Mouse (Mus musculus) liver, postnatal 0 days (tissue): Measurements from ENCODE around the gene Tcaf2. TPM values are rescaled to one million over a fixed set of nuclear protein-coding genes. Genes with fewer than 3 reads are reported as not detected.

Experiments used
- ATAC-seq: fragments of 200-750 bp; cut with Nextera tagmentation; 2 replicates; pipeline ENCODE4 v1.8.0; 2017; ENCODE audit warnings: mild to moderate bottlenecking, moderate library complexity
- DNase-seq: peaks from one replicate; pipeline ENCODE4 v3.0.0-alpha.2; 2016
- H3K27ac ChIP-seq: fragments of 300-500 bp; sonication (generic); 2 replicates; pipeline ENCODE4 v1.5.1; 2014; ENCODE audit warnings: antibody characterized with exemption, moderate library complexity, mild to moderate bottlenecking, low read depth
- H3K27me3 ChIP-seq: fragments of 300-500 bp; sonication (generic); 2 replicates; pipeline ENCODE4 v1.6.1; 2014; ENCODE audit warnings: low read length, control low read depth, mixed read lengths; ENCODE audit not compliant: insufficient read depth
- H3K36me3 ChIP-seq: fragments of 300-500 bp; sonication (generic); replicated peaks from 2 replicates; pipeline ENCODE4 v1.6.1; 2014; ENCODE audit warnings: mild to moderate bottlenecking, control low read depth, low read length, moderate library complexity, mixed read lengths; ENCODE audit not compliant: insufficient read depth
- H3K4me1 ChIP-seq: fragments of 300-500 bp; sonication (generic); 2 replicates; pipeline ENCODE4 v1.6.1; 2014; ENCODE audit warnings: antibody characterized with exemption, mild to moderate bottlenecking, control low read depth; ENCODE audit not compliant: insufficient read depth
- H3K4me2 ChIP-seq: fragments of 300-500 bp; sonication (generic); 2 replicates; pipeline ENCODE4 v1.6.1; 2014; ENCODE audit warnings: low read depth, mild to moderate bottlenecking, low read length, moderate library complexity, mixed read lengths
- H3K4me3 ChIP-seq: fragments of 300-500 bp; sonication (generic); 2 replicates; pipeline ENCODE4 v1.5.1; 2014; ENCODE audit warnings: low read depth, low read length
- H3K9ac ChIP-seq: fragments of 300-500 bp; sonication (generic); replicated peaks from 2 replicates; pipeline ENCODE4 v1.6.1; 2014; ENCODE audit warnings: mild to moderate bottlenecking, moderate library complexity
- H3K9me3 ChIP-seq: fragments of 300-500 bp; sonication (generic); 2 replicates; pipeline ENCODE4 v1.6.1; 2016; ENCODE audit warnings: mild to moderate bottlenecking, control low read depth, low read length, mixed read lengths
- CTCF ChIP-seq: sonication (generic); IDR thresholded peaks from 2 replicates; pipeline ENCODE4 v1.5.1; 2016; ENCODE audit warnings: antibody characterized with exemption, low read depth
- EP300 ChIP-seq: IDR thresholded peaks from 2 replicates; pipeline ENCODE4 v1.6.1; 2016; ENCODE audit warnings: antibody characterized with exemption, low read depth, mild to moderate bottlenecking
- WGBS: fragments of 180-500 bp; shearing (Covaris S2); extraction: QIAGEN DNeasy Blood & Tissue Kit; methylation state at CpG from one replicate; pipeline ENCODE4 v1.1.7; 2014; ENCODE audit not compliant: insufficient replicate concordance; 5-methylcytosine and 5-hydroxymethylcytosine counted together
- polyA plus RNA-seq: library from polyadenylated mRNA; unstranded; fragments of >200 nt; fragmentation: Nextera tagmentation; extraction: Ambion mirVana; gene quantifications from 2 replicates; pipeline ENCODE4 v1.2.1, GENCODE M21; 2015

Gene Tcaf2
- 0.11 and 0.12 TPM in 2 replicates for polyA plus RNA-seq

DNA sequence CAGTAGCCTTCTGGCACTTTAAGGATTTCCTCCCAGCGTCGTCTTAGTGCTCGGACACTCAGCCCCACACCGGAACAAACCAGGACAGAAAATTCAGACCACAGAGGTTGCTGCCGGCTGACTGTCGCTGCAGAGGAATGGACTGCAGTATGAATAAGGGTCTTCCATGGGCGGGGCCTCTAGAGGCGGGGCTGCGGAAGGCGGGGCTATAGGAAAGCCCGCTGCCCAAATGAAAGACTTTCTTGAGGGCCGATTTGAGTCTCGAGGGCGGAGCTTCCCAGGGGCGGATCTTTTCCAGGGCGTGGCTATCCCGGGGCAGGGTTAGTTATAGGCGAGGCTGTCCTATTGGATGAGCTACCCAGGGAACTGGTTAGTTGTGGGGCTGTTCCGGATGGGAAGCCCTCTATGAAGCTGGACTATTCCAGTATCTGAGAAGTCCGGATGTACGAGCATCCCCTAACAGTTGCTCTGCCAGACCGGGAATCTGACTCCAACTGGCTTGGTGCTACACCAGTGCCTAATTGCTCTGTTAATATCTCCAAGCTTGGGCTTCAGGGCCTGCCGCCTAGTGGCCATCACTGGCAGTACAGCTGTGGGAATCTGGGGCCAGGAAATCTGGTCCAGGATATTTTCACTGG is at the start of gene Tcaf2:
Gene Tcaf2 (minus strand): TSS at position 343 of the 638 bp plus-strand sequence.
- DNase-seq (peak; percentile 73), ATAC-seq (peak; percentile 93)
- H3K4me1 ChIP-seq, result peaks cover 4% of the 10 kb centered on the region; the same call in 1 of the 2 replicates
- H3K4me2 ChIP-seq, result peak within 1 kb of the TSS; percentile 71
- H3K9me3 ChIP-seq, result no peaks in the 10 kb centered on the region
- TF ChIP-seq CTCF (peak; percentile 84), EP300 (no peak)
- H3K36me3 ChIP-seq, result no peaks in the 10 kb centered on the region
- H3K27ac ChIP-seq, result no peak within 1 kb of the TSS
- H3K4me3 ChIP-seq, result peak within 1 kb of the TSS; percentile 40
- 1% methylated on average over 23 of the region's 23 CpGs for WGBS
- H3K27me3 ChIP-seq, result peaks cover 2% of the 10 kb centered on the region; the same call in 1 of the 2 replicates
- H3K9ac ChIP-seq, result no peak within 1 kb of the TSS

DNA sequence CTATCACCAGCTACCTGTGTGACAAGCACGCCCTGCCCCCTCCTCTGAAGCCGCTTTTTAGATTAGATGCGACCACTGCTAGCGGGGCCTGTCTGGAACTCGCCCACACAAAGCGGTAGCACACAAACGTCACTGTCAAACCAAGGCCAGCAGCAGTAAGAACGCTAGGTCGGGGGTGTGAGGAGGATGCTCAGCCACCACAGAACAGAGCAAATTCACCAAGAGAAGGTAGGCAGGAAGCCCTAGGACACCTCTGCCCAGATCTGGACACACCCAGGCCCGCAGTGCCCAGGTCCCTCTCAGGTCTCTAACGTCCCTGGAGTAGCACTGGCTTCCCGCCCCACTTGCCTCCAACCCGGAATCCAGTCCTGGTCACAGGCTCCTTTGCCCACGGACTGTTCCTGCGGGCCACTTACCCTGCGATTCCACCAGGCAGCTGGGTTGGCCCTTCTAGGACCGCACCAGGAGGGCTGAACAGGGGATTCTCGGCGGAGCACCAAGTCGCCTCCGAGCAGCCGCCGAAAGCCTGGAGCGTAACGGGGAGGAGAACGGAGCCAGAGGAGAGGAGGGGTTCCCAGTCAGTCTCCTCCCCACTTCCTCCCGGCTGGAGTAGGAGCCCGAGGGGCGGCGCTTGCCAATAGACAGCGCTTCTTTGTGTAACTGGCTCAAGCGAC is 47.6 kb upstream of the Tcaf2 start:
- Histone ChIP-seq H3K4me3 (peak overlapping the region; percentile 63), H3K9ac (peak overlapping the region; percentile 69), H3K4me1 (no peaks in the 10 kb centered on the region), H3K27me3 (no peaks in the 10 kb centered on the region), H3K27ac (peak overlapping the region; percentile 61), H3K36me3 (no peaks in the 10 kb centered on the region), H3K9me3 (no peaks in the 10 kb centered on the region), H3K4me2 (peak overlapping the region; percentile 91)
- peak; percentile 84 for ATAC-seq
- TF ChIP-seq CTCF (no peak), EP300 (no peak)
- under 1% methylated on average over 32 of the region's 32 CpGs for WGBS
- peak; percentile 72 for DNase-seq

DNA sequence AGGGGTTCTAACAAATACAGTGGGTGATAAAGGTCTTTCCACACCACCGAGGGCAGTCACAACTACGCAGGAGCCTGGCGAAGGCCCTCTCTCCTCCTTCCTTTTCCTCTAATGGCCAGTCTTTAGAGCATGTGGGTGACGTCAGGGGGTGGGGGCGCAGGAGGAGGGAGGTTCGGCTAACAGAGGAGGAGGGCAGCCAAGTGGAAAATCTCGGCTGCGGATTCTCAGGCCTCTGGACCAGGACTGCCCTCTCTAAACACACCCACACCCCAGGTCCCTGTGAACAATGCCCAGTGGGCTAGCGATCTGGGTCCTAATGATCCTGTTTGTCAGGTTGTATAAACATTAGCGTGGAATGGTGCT is 47.1 kb upstream of the Tcaf2 start:
- DNase-seq (peak; percentile 71), ATAC-seq (peak; percentile 80)
- H3K4me3 ChIP-seq, result peak overlapping the region; percentile 63
- H3K4me2 ChIP-seq, result peak overlapping the region; percentile 91
- no peaks in the 10 kb centered on the region for H3K4me1 ChIP-seq
- H3K9ac ChIP-seq, result peak overlapping the region; percentile 69
- no peaks in the 10 kb centered on the region for H3K9me3 ChIP-seq
- peak overlapping the region; percentile 61 for H3K27ac ChIP-seq
- H3K36me3 ChIP-seq, result no peaks in the 10 kb centered on the region
- H3K27me3 ChIP-seq, result no peaks in the 10 kb centered on the region
- TF ChIP-seq CTCF (no peak), EP300 (no peak)
- WGBS, result 3% methylated on average over 10 of the region's 10 CpGs

DNA sequence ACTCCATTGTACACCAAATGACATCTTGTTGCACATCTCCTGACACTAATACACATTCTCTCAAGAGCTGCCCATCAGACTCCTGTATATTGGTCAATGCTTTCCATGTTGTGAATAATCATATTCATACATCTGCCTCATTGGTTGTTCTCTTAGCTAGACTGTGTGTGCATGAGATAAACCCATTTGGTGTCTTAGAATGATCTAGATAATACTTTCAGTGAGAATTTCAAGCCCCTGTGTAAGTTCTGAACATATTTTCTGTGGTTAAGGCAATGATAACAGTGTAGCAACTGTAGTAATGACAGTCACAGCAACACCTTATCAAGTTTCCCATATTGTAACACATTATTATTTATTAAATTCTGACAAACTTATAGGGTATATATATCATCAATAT is 44.7 kb upstream of the Tcaf2 start:
- no peaks in the 10 kb centered on the region for H3K9me3 ChIP-seq
- DNase-seq (no peak), ATAC-seq (no peak)

DNA sequence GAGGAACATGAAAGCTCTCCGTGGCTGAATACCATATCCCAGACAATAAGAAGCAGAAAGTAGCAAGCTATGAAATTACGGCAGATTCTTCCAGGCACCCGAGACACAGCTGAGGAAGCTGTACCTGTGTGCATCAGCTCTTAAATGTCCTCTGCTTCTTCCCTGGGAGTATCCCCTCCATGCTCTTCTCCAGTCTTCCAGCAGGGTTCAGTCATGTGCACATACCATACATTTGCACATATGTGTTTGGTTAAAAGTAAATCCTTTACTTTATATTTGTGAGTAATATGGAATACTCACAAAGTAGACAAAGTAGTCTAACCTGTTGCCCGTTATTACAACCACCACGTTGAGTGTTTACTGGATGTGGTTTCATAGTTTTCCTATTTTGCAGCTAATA is 42.9 kb upstream of the Tcaf2 start:
- Histone ChIP-seq H3K9ac (no peak overlapping the region), H3K36me3 (0 out of 2 replicates have a peak, but pooled peaks cover 3% of the 10 kb centered on the region), H3K9me3 (no peaks in the 10 kb centered on the region), H3K27me3 (no peaks in the 10 kb centered on the region), H3K4me3 (no peak overlapping the region), H3K4me2 (no peak overlapping the region), H3K4me1 (no peaks in the 10 kb centered on the region), H3K27ac (no peak overlapping the region)
- ATAC-seq (no peak), DNase-seq (no peak)
- 79% methylated on average over 5 of the region's 5 CpGs for WGBS
- TF ChIP-seq CTCF (no peak), EP300 (no peak)

More for the DNA sequence above, 44.7 kb upstream of the Tcaf2 start:
- Histone ChIP-seq H3K9ac (no peak overlapping the region), H3K36me3 (0 out of 2 replicates have a peak, but pooled peaks cover 3% of the 10 kb centered on the region), H3K27ac (no peak overlapping the region), H3K4me1 (no peaks in the 10 kb centered on the region), H3K4me2 (no peak overlapping the region), H3K4me3 (no peak overlapping the region), H3K27me3 (no peaks in the 10 kb centered on the region)
- TF ChIP-seq EP300 (peak; percentile 75; the same call in 1 of the 2 replicates), CTCF (no peak)

DNA sequence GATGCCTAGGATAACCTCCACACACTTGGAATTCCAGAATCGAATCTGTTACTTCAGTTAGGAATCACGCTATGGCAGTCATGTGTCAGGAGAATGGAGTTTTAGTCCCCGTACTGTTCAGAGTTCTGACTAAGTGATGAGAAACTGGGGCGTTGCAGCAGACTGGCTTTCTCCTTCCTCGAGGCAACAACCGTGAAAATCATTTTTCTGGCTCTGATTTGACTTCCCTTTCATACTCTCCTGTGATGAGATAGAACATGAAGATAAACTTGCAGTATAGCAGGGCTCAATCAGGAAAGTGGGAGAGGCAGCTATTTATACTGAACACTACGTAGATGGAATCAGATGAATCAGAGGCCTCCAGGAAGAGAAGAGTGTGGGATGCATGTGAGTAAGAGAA is 35.0 kb upstream of the Tcaf2 start:
- Histone ChIP-seq H3K4me1 (no peaks in the 10 kb centered on the region), H3K36me3 (no peaks in the 10 kb centered on the region), H3K9me3 (no peaks in the 10 kb centered on the region), H3K4me2 (no peak overlapping the region), H3K4me3 (no peak overlapping the region), H3K9ac (no peak overlapping the region), H3K27me3 (no peaks in the 10 kb centered on the region), H3K27ac (no peak overlapping the region)
- WGBS, result 71% methylated on average over 7 of the region's 7 CpGs
- TF ChIP-seq CTCF (no peak), EP300 (no peak)
- ATAC-seq, result no peak
- DNase-seq, result no peak
